Mouse (Mus musculus) adrenal gland, adult 2 months (tissue): ENCODE measurements around the gene Ccdc63. TPM values are rescaled to one million over a fixed set of nuclear protein-coding genes. Genes with fewer than 3 reads are reported as not detected.

Source experiments
- DNase-seq: peaks from one replicate; pipeline ENCODE4 v3.0.0; 2021
- polyA plus RNA-seq: library from polyadenylated mRNA; depleted of rRNA; stranded (reverse); fragments of >200 nt; gene quantifications from 2 replicates; pipeline ENCODE4 v1.2.3, GENCODE M21; 2012; rRNA removed
- total RNA-seq, 2 experiments: library from RNA; stranded (reverse); gene quantifications; 2 replicates each; pipeline ENCODE4 v1.2.3; 2021

Ccdc63 gene
- total and polyA plus RNA-seq, 3 experiments, result not detected

DNA sequence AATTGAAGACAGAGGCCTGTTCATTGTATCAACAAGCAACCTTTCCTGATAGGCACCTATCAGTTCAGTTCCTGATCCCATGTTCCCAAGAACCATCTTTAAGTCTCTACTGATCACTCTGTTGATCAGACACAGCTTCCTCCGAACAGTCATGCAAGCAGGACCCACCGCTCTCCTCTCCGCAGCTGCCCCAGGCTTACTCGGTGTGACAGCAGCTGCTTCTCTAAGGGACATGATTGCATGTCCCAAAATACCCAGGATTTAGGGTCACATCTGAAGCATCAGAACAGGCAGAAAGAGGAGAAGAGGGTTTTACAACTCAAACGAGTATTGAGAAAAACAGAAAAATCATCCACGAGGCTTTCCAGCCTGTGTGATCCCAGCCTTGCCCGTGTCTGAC lies 55.3 kb downstream of the Ccdc63 start:
- no peak for DNase-seq

DNA sequence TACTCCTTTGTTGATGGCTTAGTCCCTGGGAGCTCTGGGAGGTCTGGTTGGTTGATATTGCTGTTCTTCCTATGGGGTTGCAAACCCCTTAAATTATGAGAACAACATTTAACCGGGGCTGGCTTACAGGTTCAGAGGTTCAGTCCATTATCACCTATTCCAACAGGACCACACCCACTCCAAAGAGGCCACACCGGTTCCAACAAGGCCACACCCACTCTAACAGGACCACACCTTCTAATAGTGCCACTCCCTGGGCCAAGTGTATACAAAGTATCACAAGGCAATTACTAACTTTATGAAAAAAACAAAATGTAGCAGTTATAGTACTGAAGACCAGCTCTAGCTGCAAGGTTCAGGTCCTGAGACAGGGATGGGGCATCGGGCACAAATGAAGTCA lies 56.2 kb downstream of the Ccdc63 start:
- no peak for DNase-seq

DNA sequence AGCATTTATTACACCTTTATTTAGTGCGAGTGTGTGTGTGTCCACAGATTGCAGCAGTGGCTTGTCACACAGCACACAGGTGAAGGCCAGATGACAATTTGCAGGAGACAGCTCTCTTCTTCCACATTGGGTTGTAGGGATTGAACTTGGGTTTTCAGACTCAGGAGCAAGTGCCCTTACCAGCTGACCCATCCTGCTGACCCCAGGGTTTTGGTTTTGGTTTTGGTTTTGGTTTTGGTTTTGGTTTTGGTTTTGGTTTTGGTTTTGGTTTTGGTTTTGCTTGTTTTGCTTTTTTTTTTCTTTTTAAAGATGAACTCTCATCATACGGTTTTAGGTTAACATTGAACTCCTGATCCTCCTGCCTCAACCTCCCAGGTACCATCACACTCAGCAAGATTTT lies 57.3 kb downstream of the Ccdc63 start:
- no peak for DNase-seq

DNA sequence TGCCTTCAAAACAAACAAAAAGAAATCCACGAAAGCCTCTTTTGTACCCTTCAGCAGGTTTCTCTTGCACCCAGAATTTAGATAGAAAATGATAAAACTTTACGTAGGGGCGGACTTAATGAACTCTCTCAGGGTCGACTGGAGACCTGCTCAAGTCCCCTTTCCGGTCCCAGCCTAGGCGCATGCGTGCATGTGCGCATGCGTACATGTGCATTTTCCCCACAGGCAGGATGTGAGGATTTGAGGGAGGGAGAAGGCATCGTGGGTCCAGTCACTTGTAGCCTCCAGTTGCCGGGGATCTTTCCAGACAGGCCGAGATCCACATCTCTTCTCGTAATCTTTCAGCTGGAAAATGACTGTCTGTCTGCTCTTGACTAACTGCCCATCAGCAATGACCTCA lies 59.2 kb downstream of the Ccdc63 start:
- no peak for DNase-seq

DNA sequence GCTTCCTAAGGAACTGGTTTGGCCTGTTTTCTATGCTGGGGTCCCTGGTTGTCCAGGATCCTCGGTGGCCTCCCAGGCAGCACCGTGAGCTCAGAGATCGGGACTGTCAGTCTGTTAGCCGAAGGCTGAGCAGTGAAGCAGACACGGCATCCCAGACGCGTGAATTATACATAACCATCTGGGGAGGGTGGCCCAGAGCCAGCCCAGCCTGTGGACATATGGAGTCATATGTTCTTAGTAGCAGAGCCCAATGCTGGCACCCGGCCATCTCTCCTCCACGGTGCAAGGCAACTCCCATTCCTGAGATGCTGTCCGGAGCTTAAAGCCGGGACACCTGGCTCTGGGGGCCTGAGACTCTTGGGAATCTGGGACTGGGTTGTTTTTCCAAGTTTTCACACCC lies 59.7 kb downstream of the Ccdc63 start:
- no peak for DNase-seq

DNA sequence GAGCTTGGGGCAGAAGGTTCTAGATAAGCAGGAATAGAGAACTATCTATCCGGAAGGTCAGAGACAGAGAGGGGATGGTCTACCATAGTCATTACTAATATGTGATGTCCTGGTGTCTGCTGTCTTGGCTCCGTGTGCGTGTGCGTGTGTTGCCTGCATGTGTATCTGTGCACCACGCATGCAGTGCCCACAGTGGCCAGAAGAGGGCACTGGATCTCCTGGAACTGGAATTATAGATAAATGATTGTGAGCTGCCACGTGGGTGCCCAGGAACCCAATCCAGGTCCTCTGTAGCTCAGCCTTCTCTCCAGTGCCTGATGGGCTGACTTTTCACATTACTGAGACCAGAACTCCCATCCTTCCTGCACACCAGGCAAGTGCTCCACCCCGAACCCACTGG lies 60.8 kb downstream of the Ccdc63 start:
- DNase-seq, result no peak

DNA sequence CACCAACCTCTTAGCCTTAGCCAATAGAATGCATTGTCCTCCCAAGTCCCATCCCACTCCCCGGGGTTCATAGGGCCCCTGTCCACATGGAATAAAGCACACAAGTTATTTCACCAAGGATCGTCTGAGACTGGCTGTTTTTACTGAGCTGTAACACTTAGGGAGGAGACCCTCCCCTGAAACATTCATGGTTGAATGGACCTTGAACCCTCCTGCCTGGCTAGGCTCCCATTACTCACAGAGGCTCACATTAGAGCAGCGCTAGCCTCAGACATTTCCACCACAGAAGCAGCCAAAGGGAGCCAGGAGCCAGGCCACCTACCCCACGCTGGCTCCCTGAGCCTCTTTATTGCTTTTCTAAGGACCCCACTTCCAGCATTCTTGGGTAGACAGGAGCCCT lies 63.4 kb downstream of the Ccdc63 start:
- no peak for DNase-seq

DNA sequence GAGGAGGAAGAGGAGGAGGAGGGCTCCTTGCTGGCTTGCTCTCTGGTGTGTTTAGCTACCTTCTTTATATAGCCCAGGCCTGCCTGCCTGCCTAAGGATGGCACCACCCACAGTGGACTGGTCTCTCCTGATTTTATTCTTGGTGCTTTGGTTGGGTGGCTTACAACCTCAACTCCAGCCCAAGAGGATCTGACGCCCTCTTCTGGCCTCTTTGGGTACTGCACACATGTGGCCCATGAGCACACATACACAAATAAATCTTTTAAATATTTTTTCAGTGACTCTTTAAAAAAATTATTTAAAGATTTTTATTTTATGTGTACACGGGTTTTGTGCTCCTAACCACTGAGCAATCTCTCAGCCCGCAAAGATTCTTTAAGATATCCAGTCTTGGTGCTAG lies 64.9 kb downstream of the Ccdc63 start:
- DNase-seq, result no peak

DNA sequence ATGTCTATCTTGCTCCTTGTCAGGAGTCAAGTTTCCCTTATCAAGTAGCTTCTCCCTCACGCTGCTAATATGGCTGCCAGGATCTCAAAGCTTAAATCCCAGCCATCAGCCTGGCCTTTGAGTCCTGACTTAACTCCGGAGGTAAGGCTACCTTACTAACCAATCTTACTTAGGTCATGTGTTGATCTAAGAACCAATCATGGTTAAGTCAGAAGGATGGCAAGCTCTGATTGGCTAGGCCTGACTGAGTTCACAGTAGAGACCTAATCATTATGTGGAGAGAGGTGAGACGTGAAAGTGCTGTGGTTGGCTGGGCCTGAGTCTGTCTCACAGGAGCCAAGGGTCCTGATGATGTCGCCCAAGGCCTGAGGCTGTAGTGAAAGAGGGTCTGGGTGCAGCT lies 68.6 kb downstream of the Ccdc63 start:
- no peak for DNase-seq

DNA sequence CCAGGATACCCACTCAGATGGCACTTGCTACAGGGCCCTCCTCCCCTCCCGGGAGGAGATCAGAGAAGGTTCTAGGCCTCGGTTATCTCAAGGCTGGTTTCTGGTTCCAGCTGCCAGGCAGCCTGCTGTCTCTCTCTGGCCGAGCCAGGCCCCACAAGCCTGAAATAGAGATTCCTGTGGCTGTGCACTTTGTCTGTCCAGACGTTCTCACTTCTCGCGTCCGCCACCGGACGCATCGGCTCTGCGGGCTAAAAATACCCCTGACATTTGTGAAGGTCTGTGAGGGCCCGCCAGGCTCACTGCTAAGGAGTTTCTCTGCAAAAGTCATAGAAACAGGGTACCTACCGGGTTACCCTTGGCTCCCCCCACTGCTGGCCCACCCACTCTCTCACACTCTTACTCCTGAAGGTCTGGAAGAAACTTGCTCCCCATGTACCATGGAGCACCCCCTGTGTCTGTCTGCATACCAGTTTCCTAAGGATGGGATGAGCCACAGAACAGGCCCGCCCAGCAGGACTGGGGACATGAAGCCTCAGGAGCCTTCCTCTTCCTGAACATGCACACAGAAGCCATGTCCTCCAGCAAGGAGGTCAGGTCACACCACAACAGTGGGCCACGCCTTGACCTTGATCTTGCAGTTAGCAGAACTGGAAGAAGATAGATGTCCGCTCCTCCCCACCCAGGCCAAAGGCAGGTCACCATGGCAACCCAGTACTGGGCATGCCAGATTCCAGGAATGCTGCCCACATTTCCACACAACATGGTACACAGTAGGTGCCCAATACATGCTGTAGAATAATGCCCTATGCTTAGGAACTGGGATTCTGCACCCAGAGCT lies 69.4 kb downstream of the Ccdc63 start:
- peak; percentile 70 for DNase-seq

DNA sequence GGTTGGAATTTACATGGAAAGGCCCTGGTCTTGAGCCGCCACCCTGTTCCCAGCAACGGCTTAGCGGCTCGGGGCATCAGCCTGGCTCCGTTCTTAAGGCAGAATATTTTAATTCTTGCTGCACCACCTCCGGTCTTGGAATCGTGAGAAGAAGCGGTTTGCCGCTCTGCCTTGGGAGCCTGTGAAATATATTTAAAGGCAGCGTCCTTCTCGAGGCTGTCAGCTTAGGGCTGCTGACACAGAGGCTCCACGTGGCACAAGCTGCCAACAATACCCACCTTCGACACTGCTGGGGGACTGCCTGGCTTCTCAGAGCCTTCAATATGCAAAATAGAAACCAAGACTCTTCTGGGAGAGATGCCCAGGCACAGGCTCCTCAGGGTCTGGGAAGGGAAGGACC lies 72.1 kb downstream of the Ccdc63 start:
- DNase-seq, result no peak

DNA sequence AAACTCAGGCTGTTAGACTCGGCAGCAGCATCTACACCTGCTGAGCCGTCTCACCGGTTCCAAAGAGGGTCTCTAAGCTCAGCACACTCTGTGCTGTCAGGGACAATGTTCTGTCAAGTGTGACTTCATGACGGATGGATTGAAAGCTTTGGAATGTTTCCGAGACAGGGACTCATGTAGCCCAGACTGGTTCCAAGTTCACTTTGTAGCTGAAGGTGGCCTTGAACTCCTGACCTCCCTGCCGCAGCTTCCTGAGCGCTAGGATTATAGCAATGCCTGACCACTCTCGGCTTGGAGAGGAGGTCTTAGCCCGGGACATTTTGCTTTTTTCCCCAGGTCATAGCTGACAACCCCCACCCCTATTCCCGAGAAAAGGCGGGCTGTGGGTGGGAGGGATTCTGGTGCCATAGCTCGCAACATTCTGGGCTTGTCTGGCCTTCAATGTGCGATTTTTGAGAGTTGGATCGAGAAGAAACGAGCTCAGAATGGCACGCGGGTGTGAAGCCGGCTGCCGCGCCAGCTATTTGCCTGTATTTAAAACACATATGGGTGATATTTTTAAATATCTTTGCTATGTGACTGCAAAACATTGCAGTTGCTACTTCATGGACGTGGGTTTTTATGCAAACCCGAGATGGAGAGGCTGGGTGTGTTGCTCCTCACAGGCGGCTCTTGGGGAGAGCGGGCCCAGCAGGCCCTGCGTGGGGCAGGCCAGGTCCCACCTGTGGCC lies 77.3 kb downstream of the Ccdc63 start:
- no peak for DNase-seq

DNA sequence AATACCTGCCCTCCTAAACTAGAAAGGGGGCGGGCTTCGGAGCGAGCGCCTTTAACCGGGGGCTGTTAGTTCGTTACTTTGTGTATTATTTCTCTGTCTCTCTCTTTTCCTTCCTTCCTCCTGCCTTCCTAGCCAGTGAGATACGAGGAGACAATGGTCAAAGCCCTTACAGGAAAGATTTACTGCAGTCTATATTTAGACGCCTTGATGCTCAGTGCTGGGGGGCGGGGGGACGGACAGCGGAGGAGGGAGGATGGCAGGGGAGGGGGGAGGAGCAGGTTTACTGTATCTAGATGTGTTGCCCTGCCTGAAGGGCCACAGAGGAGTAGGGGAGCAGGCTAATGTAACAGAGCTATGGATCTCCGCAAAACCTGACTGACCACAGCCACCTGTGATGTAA lies 78.1 kb downstream of the Ccdc63 start:
- no peak for DNase-seq

DNA sequence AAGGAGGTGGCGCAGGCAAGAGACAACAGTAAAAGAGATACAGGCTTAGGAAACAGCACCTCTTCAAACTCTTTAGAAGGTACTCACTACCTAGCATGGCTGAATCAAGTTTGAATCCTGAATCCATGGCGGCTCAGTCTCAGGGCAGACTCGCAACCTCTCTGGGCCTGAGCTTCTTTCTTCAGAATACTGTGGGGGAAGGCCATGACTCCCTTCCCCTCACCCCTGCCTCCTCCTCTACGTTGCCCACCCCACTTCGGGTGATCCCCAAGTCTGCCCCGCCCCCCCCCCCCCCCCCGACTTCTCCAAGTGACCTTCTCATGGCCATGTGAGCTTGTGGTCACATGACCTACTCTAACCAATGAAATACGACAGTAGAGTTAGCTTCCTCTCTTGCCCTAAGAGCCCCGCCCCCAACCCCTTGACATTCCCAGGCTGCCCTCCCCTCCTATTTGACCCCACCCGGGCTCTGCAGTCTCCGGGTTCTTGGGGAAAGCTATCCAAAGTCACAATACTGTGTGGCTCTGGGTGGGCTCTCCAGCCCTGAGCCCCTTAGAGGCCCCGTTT lies 79.8 kb downstream of the Ccdc63 start:
- no peak for DNase-seq

DNA sequence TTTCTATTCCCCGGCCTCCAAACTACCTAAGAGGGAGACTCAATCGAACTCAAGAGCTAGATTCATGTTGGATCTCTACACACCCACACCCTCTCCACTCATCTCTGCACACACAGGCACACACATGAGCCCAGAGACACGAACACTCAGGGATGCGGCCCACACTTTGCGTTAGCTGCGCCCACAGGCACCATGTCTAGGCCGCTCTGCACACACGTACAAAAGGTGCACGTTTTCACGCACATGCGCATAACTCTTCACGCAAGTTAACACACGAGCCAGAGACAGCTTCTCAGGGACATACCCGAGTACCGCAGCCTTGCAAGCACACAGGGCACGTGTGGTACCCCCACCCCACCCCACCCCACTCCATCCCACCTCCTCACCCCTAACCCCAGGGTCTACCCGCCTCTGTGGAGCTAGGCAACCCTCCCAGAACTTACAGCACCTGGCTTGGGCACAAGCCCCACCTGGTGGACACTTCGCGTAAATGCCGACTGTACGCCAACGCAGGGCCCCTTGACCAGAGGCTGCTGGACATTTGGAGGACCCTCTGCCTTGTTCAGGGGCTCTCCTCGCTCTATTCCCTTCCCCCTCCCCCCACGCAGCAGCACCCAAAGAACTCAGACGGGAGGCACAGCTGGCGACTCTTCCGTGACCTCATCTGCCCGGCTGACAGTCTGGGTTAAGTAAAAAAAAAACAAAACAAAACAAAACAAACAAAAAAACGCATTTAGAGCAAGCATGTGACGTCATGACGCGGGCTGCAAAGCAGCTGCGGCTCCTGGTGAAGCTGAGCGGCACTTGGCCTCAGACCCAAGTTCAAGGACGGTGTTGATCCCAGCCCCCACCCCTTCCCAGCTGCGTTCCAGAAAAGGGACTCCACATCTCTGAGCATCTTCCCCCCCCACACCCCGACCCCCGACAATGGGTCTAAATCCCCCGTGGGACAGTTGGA lies 81.3 kb downstream of the Ccdc63 start:
- DNase-seq, result peak; percentile 58

Other genes starting within 250 kb of the Ccdc63 start
- 10 to 100 TPM; 14.4 to 22.0 TPM for gene Cux2, start 90.7 kb downstream of the Ccdc63 start, total RNA-seq
- 32.2 and 37.6 TPM in 2 replicates for gene Cux2, start 90.7 kb downstream of the Ccdc63 start, polyA plus RNA-seq
- not detected for gene Myl2, start 39.9 kb downstream of the Ccdc63 start, total RNA-seq
- gene Myl2, start 39.9 kb downstream of the Ccdc63 start, polyA plus RNA-seq, result not detected in 2 replicates
- 100 to 1,000 TPM; 181 to 207 TPM for gene Ppp1cc, start 17.5 kb upstream of the Ccdc63 start, total RNA-seq
- gene Ppp1cc, start 17.5 kb upstream of the Ccdc63 start, polyA plus RNA-seq, result 36.4 and 36.6 TPM in 2 replicates
- 1 to 10 TPM; 1.8 to 2.4 TPM for gene Hvcn1, start 66.0 kb upstream of the Ccdc63 start, total RNA-seq
- 2.5 and 3.7 TPM in 2 replicates for gene Hvcn1, start 66.0 kb upstream of the Ccdc63 start, polyA plus RNA-seq
- gene Tctn1, start 123.6 kb upstream of the Ccdc63 start, total RNA-seq, result 10 to 100 TPM; 11.4 to 14.2 TPM
- gene Tctn1, start 123.6 kb upstream of the Ccdc63 start, polyA plus RNA-seq, result 47.0 and 58.3 TPM in 2 replicates
- gene Pptc7, start 143.5 kb upstream of the Ccdc63 start, total RNA-seq, result 10 to 100 TPM; 52.0 to 63.4 TPM
- gene Pptc7, start 143.5 kb upstream of the Ccdc63 start, polyA plus RNA-seq, result 46.3 and 57.5 TPM in 2 replicates
- gene Rad9b, start 213.4 kb upstream of the Ccdc63 start, total RNA-seq, result 1 to 10 TPM; 1.9 to 2.8 TPM
- gene Rad9b, start 213.4 kb upstream of the Ccdc63 start, polyA plus RNA-seq, result 2.3 and 2.4 TPM in 2 replicates
- gene Vps29, start 213.5 kb upstream of the Ccdc63 start, total RNA-seq, result 100 to 1,000 TPM; 128 to 165 TPM
- 13.1 and 18.5 TPM in 2 replicates for gene Vps29, start 213.5 kb upstream of the Ccdc63 start, polyA plus RNA-seq
- gene Gpn3, start 231.1 kb upstream of the Ccdc63 start, total RNA-seq, result 10 to 100 TPM; 24.6 to 32.6 TPM
- 48.0 and 62.7 TPM in 2 replicates for gene Gpn3, start 231.1 kb upstream of the Ccdc63 start, polyA plus RNA-seq
- 10 to 100 TPM; 24.2 to 38.5 TPM for gene Fam216a, start 231.5 kb upstream of the Ccdc63 start, total RNA-seq
- gene Fam216a, start 231.5 kb upstream of the Ccdc63 start, polyA plus RNA-seq, result 24.7 and 27.4 TPM in 2 replicates